Mouse (Mus musculus) MEL-GATA-1-ER (cell line): Measurements from ENCODE around the gene Nupr1.

Experiments
- DNase-seq: peaks from one replicate; pipeline ENCODE4 v3.0.0-alpha.2; 2012; ENCODE audit warnings: low read depth; ENCODE audit errors: extremely low read depth

Gene Nupr1

GRCm38 (mm10) chr7:126644345-126644744 is 13.7 kb upstream of the Nupr1 start:
- DNase-seq: no peak

- DNase-seq: peak; percentile 63
These were observed 12.6 kb upstream of the Nupr1 start for GRCm38 (mm10) chr7:126643244-126643617.

GRCm38 (mm10) chr7:126642545-126643243 is 12.0 kb upstream of the Nupr1 start:
- DNase-seq: no peak

- DNase-seq: no peak
These were observed 6.3 kb upstream of the Nupr1 start for GRCm38 (mm10) chr7:126636733-126637520.

- DNase-seq: no peak
These were observed 4.7 kb upstream of the Nupr1 start for GRCm38 (mm10) chr7:126635375-126635774.

GRCm38 (mm10) chr7:126632478-126632877 is 1.8 kb upstream of the Nupr1 start:
- no peak for DNase-seq

- no peak for DNase-seq
These were observed 746 bp downstream of the Nupr1 start for GRCm38 (mm10) chr7:126629915-126630314.

- DNase-seq: no peak
These were observed 2.5 kb downstream of the Nupr1 start for GRCm38 (mm10) chr7:126628111-126628510.

- DNase-seq: no peak
These were observed 4.7 kb downstream of the Nupr1 start for GRCm38 (mm10) chr7:126625807-126626600.

GRCm38 (mm10) chr7:126625369-126625768 is 5.3 kb downstream of the Nupr1 start:
- peak; percentile 71 for DNase-seq

- no peak for DNase-seq
These were observed 5.9 kb downstream of the Nupr1 start for GRCm38 (mm10) chr7:126624774-126625173.

- peak; percentile 50 for DNase-seq
These were observed 7.3 kb downstream of the Nupr1 start for GRCm38 (mm10) chr7:126623381-126623780.

- DNase-seq: peak; percentile 89
These were observed 9.0 kb downstream of the Nupr1 start for GRCm38 (mm10) chr7:126621452-126622359.

- DNase-seq: no peak
These were observed 10.9 kb downstream of the Nupr1 start for GRCm38 (mm10) chr7:126619559-126620275.

- DNase-seq: no peak
These were observed 14.0 kb downstream of the Nupr1 start for GRCm38 (mm10) chr7:126616707-126617106.

GRCm38 (mm10) chr7:126612736-126613135 is 17.9 kb downstream of the Nupr1 start:
- DNase-seq: no peak

GRCm38 (mm10) chr7:126607796-126608195 is 22.9 kb downstream of the Nupr1 start:
- DNase-seq: no peak

GRCm38 (mm10) chr7:126607064-126607463 is 23.6 kb downstream of the Nupr1 start:
- DNase-seq: no peak

- no peak for DNase-seq
These were observed 24.1 kb downstream of the Nupr1 start for GRCm38 (mm10) chr7:126606611-126607010.

- no peak for DNase-seq
These were observed 28.0 kb downstream of the Nupr1 start for GRCm38 (mm10) chr7:126602650-126603049.
